Mouse (Mus musculus) ovary, adult 10 weeks (tissue): ENCODE measurements around the gene Hoxa9. TPM values are rescaled to one million over a fixed set of nuclear protein-coding genes. Genes with fewer than 3 reads are reported as not detected.

Source experiments
- polyA plus RNA-seq: library from polyadenylated mRNA; stranded (reverse); fragments of 350-450 nt; fragmentation: Illumina TruSeq; extraction: RNeasy Lipid Tissue Mini Kit (QIAGEN cat#74804); gene quantifications from one replicate; pipeline ENCODE4 v1.2.3, GENCODE M21; 2014

Hoxa9 gene
- 3.3 TPM for polyA plus RNA-seq

GRCm38 (mm10) chr6:52230516-52231165 lies at the start of gene Hoxa9:
Gene Hoxa9 (minus strand): TSS chr6:52231089.

GRCm38 (mm10) chr6:52260654-52261575 lies 30.0 kb upstream of the Hoxa9 start, which contains the start of gene Hoxa13:
Gene Hoxa13 (minus strand): TSS chr6:52260880.

DNA sequence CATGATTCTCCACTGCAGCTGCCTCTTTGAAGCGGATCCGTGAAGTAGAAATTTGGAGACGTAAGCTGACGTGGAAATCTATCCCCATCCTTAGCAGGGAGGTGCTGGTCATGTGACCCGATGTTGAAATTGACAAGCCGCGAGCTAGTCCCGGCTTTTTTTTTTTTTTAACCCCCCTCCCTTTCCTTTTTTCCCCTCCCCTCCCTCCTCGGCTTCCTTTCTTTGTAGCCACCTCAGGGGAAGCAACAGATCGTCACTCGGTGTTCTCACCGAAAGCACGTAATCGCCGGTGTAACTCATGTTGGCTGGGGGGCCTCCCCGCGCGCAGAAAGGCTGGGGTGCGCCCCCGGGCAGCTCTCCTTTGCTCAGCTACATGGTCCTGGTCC lies 14.9 kb upstream of the Hoxa9 start, which contains the start of gene Hoxa11:
Gene Hoxa11, minus strand, starts transcription at position 54 of the 386 bp plus-strand sequence.

GRCm38 (mm10) chr6:52240389-52241000 lies 9.6 kb upstream of the Hoxa9 start, which contains the start of gene Hoxa10:
Gene Hoxa10 (minus strand): TSS chr6:52240854.

DNA sequence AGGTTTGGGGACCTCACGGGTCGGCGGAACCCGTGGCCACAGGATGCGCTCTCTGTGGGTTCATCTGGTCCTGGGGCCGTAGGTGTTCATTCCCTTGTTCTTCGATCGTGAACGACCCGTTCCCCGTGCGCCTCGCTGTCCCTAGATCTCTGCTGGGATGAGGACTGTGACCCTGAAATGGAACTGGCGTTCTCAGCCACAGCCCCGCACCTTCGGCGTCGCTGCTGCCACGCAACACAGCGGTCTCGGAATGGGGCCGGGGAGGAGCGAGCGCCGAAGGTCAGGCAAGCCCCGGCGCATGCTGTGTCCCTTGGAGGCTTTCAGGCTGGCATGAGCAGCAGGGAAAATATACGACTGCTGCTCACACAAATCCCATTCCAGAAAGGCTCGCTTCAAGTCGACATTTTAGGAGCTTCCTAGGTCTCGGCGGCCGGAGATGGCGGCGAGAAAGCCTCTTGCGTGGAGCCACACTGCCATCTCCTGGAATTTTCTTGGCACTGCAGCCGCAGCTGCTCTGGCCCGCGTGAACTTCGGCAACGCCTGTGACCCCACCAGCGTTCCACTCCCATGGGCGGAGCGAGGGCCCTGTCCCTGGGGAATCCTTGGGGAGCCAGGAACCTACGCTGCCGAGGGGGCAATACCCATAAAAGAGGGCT lies 9.4 kb downstream of the Hoxa9 start, which contains the start of gene Hoxa7:
Gene Hoxa7, minus strand, starts transcription at position 518 of the 656 bp plus-strand sequence.

DNA sequence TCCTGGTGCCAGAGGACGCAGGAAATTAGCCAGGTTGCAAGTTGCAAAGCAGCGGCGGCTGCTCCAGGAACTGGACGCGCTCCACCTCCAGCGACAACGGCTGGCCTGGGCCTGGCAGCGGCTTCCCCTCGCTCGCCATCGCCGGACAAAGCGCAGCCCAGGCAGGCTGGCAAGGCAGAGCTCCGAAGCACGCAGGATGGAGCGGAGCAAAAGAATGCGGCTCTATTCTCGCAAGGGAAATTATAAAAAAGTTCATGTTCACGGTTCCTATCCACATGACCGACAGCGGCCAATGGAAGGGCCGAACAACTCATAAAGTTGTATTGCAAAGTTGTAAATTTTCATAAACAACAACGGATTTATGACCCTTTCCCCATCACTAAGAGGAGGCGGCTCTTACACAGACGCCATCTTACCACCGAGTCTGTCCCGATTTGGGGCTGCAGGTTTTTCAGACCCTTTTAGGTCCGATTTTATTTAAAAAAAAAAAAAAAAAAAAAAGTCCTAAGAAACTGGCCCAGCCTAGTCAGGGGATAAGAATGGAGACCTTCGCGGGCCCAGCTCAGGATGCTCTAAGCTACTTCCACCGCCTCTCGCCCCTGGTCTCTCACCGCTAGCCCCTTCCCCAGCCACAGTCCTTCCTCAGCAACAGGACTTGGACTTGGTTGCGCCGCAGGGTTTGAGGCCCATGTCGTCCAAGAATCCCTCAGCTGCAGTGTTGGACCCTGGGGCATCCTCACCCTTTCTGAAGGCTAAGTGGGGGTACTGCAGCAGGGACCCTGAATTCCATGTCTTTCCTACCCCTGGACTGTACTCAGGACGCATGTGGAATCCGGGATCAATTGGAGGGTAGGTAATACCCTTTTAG lies 17.5 kb downstream of the Hoxa9 start, which contains the start of the genes Hoxa3 and Gm28308:
Gene Hoxa3, minus strand, starts transcription at position 218 of the 868 bp plus-strand sequence.
Gene Gm28308, minus strand, starts transcription at position 221 of the 868 bp plus-strand sequence.

GRCm38 (mm10) chr6:52208072-52208867 lies 22.6 kb downstream of the Hoxa9 start, which contains the start of gene Hoxa6:
Gene Hoxa6 (minus strand): TSS chr6:52208722.

DNA sequence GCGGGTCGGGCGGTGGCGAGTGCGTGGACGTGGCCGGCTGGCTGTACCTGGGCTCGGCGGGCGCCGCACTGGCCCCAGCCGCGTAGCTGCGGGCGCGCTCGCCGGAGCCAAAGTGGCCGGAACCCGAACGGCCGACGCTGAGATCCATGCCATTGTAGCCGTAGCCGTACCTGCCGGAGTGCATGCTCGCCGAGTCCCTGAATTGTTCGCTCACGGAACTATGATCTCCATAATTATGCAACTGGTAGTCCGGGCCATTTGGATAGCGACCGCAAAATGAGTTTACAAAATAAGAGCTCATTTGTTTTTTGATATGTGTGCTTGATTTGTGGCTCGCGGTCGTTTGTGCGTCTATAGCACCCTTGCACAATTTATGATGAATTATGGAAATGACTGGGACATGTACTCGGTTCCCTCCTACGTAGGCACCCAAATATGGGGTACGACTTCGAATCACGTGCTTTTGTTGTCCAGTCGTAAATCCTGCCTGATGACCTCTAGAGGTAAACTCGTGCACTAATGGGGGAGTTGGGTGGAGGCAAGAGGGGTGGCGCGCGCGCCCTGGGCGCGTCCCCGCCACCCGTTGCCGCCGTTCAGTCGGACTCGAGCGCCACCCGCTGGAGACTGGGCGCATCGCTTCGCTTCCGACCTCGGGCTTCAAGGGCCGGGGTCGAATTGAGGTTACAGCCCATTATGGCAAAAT lies 26.7 kb downstream of the Hoxa9 start, which contains the start of gene Hoxa5:
Gene Hoxa5, minus strand, starts transcription at position 538 of the 703 bp plus-strand sequence.

GRCm38 (mm10) chr6:52190906-52191810 lies 39.7 kb downstream of the Hoxa9 start, which contains the start of gene Hoxa4:
Gene Hoxa4 (minus strand): TSS chr6:52191753.

GRCm38 (mm10) chr6:52177061-52177735 lies 53.7 kb downstream of the Hoxa9 start, which contains the start of gene 5730596B20Rik:
Gene 5730596B20Rik (plus strand): TSS chr6:52177498.

Other genes with a start within 250 kb of the Hoxa9 start
- gene Skap2, start 218.5 kb downstream of the Hoxa9 start, polyA plus RNA-seq: 43.6 TPM
- 0.37 TPM for gene Hoxa1, start 72.8 kb downstream of the Hoxa9 start, polyA plus RNA-seq
- 1.5 TPM for gene Hoxa2, start 66.3 kb downstream of the Hoxa9 start, polyA plus RNA-seq
- gene 5730596B20Rik, start 53.6 kb downstream of the Hoxa9 start, polyA plus RNA-seq: not detected
- 1.1 TPM for gene Hoxa4, start 39.3 kb downstream of the Hoxa9 start, polyA plus RNA-seq
- 7.3 TPM for gene Hoxa5, start 26.5 kb downstream of the Hoxa9 start, polyA plus RNA-seq
- gene Hoxa6, start 22.4 kb downstream of the Hoxa9 start, polyA plus RNA-seq: not detected
- gene Hoxa3, start 17.8 kb downstream of the Hoxa9 start, polyA plus RNA-seq: 7.4 TPM
- gene Gm28308, start 17.8 kb downstream of the Hoxa9 start, polyA plus RNA-seq: not detected
- gene Hoxa7, start 9.2 kb downstream of the Hoxa9 start, polyA plus RNA-seq: 6.8 TPM
- gene Hoxa10, start 9.8 kb upstream of the Hoxa9 start, polyA plus RNA-seq: 3.1 TPM
- gene Hoxa11, start 14.7 kb upstream of the Hoxa9 start, polyA plus RNA-seq: 0.34 TPM
- gene Hoxa13, start 29.8 kb upstream of the Hoxa9 start, polyA plus RNA-seq: 0.37 TPM
- 0.14 TPM for gene Evx1, start 82.4 kb upstream of the Hoxa9 start, polyA plus RNA-seq